Comparison of ENCODE assay signal across 12 mouse cellular contexts in genomic region chr6:38787811-38788509, GRCm38 (mm10).
A peak's percentile ranks its signal among the peaks of the same experiment; 100 is the strongest.
DNase-seq lines count a peak whose midpoint lies in the region; ATAC-seq and TF ChIP-seq lines count a peak whose summit lies in the region.
"Had no signal": no experiment of that assay in that cellular context is flagged by ENCODE, and none has a peak within 500 bp of the region (broad histone marks: within the 10 kb centered on the region; RNA-seq: fewer than 3 reads in every experiment).

No protein-coding gene starts in this region.

- no peak overlapping the region for H3K27ac ChIP-seq in heart, postnatal 0 days (ENCODE audit: low read depth)
- no peak overlapping the region for H3K27ac ChIP-seq in forebrain, embryonic 14.5 days (ENCODE audit: low read depth, low read length)
- no peak overlapping the region for H3K27ac ChIP-seq in hindbrain, embryonic 11.5 days (ENCODE audit: low read depth, low read length)
- H3K27ac ChIP-seq in hindbrain, embryonic 12.5 days = no peak overlapping the region

- H3K9ac ChIP-seq in heart, postnatal 0 days (replicated peaks; ENCODE audit: low read depth, low read length) = no peak overlapping the region
- H3K9ac ChIP-seq in forebrain, embryonic 14.5 days (ENCODE audit: low read length) = no peak overlapping the region
- no peak overlapping the region for H3K9ac ChIP-seq in hindbrain, embryonic 11.5 days (ENCODE audit: low read depth, low read length)
- H3K9ac ChIP-seq in hindbrain, embryonic 12.5 days = no peak overlapping the region

- no peak for TF ChIP-seq EP300 in heart, postnatal 0 days (IDR thresholded peaks at IDR 0.05; ENCODE audit: low read depth)

- no peaks in the 10 kb centered on the region for H3K9me3 ChIP-seq in heart, postnatal 0 days (replicated peaks; ENCODE audit: control insufficient read depth, low read length)
- H3K9me3 ChIP-seq in forebrain, embryonic 14.5 days (replicated peaks; ENCODE audit: control insufficient read depth, low read length) = no peaks in the 10 kb centered on the region
- H3K9me3 ChIP-seq in hindbrain, embryonic 11.5 days (ENCODE audit: control insufficient read depth, low read length) = no peaks in the 10 kb centered on the region
- H3K9me3 ChIP-seq in hindbrain, embryonic 12.5 days (replicated peaks) = no peaks in the 10 kb centered on the region

- no peaks in the 10 kb centered on the region for H3K36me3 ChIP-seq in heart, postnatal 0 days (replicated peaks; ENCODE audit: control insufficient read depth, insufficient read depth, low read length)
- 0 out of 2 replicates have a peak, but pooled peaks cover 4% of the 10 kb centered on the region for H3K36me3 ChIP-seq in forebrain, embryonic 14.5 days (ENCODE audit: control insufficient read depth, insufficient read depth, low read length)
- H3K36me3 ChIP-seq in hindbrain, embryonic 11.5 days (ENCODE audit: control insufficient read depth, insufficient read depth, low read length) = no peaks in the 10 kb centered on the region
- no peaks in the 10 kb centered on the region; the same call in 1 of the 2 replicates for H3K36me3 ChIP-seq in hindbrain, embryonic 12.5 days

- WGBS in heart, postnatal 0 days = 57% methylated on average over 6 of the region's 6 CpGs
- WGBS in forebrain, embryonic 14.5 days = 91% methylated on average over 6 of the region's 6 CpGs
- WGBS in hindbrain, embryonic 11.5 days = 91% methylated on average over 6 of the region's 6 CpGs
- 91% methylated on average over 6 of the region's 6 CpGs for WGBS in hindbrain, embryonic 12.5 days

- H3K4me2 ChIP-seq in heart, postnatal 0 days (ENCODE audit: low read depth, low read length) = no peak overlapping the region
- no peak overlapping the region for H3K4me2 ChIP-seq in forebrain, embryonic 14.5 days (ENCODE audit: low read length)
- H3K4me2 ChIP-seq in hindbrain, embryonic 11.5 days (replicated peaks; ENCODE audit: low read depth, low read length) = no peak overlapping the region
- no peak overlapping the region for H3K4me2 ChIP-seq in hindbrain, embryonic 12.5 days (replicated peaks)

- ATAC-seq in frontal cortex, adult (ENCODE audit: low TSS enrichment) = peak; percentile 66
- 0 out of 2 replicates have a peak, but pooled peaks have one; percentile 33 for ATAC-seq in heart, postnatal 0 days (ENCODE audit: insufficient read depth, low read depth)
- no peak for ATAC-seq in forebrain, embryonic 14.5 days
- no peak for ATAC-seq in hindbrain, embryonic 11.5 days (ENCODE audit: low FRiP score)
- no peak for ATAC-seq in hindbrain, embryonic 12.5 days (ENCODE audit: low FRiP score)

- TF ChIP-seq CTCF in heart, postnatal 0 days (IDR thresholded peaks at IDR 0.05; ENCODE audit: low read depth) = no peak

- no peak overlapping the region for H3K4me3 ChIP-seq in heart, postnatal 0 days (ENCODE audit: low read depth, low read length)
- H3K4me3 ChIP-seq in forebrain, embryonic 14.5 days (ENCODE audit: low read depth, low read length) = no peak overlapping the region
- H3K4me3 ChIP-seq in hindbrain, embryonic 11.5 days (ENCODE audit: low read depth, low read length) = no peak overlapping the region
- H3K4me3 ChIP-seq in hindbrain, embryonic 12.5 days = no peak overlapping the region

- no peaks in the 10 kb centered on the region for H3K27me3 ChIP-seq in heart, postnatal 0 days (ENCODE audit: control insufficient read depth, insufficient read depth, low read length)
- H3K27me3 ChIP-seq in forebrain, embryonic 14.5 days (replicated peaks; ENCODE audit: control insufficient read depth, insufficient read depth, low read length) = no peaks in the 10 kb centered on the region
- no peaks in the 10 kb centered on the region for H3K27me3 ChIP-seq in hindbrain, embryonic 11.5 days (ENCODE audit: control insufficient read depth, insufficient read depth, low read length)
- H3K27me3 ChIP-seq in hindbrain, embryonic 12.5 days = no peaks in the 10 kb centered on the region

- no peak for DNase-seq in frontal cortex, postnatal 10 days (ENCODE audit: low spot score in 2 of 2)
- peak; percentile 27 for DNase-seq in right cerebral cortex, postnatal 25 days
- DNase-seq in right cerebral cortex, postnatal 10 days (ENCODE audit: low spot score in 2 of 2) = no peak
- no peak for DNase-seq in heart, postnatal 0 days (ENCODE audit: low spot score)
- no peak for DNase-seq in forebrain, embryonic 14.5 days (ENCODE audit: low spot score)
- no peak for DNase-seq in hindbrain, embryonic 11.5 days (ENCODE audit: low spot score)
- DNase-seq: adrenal gland, postnatal 14 days; gastrocnemius, postnatal 10 days; layer of hippocampus, adult 9-11 months; thymus, postnatal 14 days had no signal

- H3K4me1 ChIP-seq in heart, postnatal 0 days (ENCODE audit: control insufficient read depth, insufficient read depth) = peaks cover 24% of the 10 kb centered on the region
- H3K4me1 ChIP-seq in forebrain, embryonic 14.5 days (ENCODE audit: control insufficient read depth, insufficient read depth, low read length) = 0 out of 2 replicates have a peak, but pooled peaks cover 3% of the 10 kb centered on the region
- no peaks in the 10 kb centered on the region for H3K4me1 ChIP-seq in hindbrain, embryonic 11.5 days (replicated peaks; ENCODE audit: control insufficient read depth, insufficient read depth, low read length)
- H3K4me1 ChIP-seq in hindbrain, embryonic 12.5 days = peaks cover 9% of the 10 kb centered on the region; the same call in 1 of the 2 replicates

Comparison
In these comparisons a context has a peak if more than half of its experiments do, and no peak if none do; other contexts are left out.
1. ATAC-seq: peak in frontal cortex, adult (single experiment) and heart, postnatal 0 days (single experiment); none in forebrain, embryonic 14.5 days (single experiment), hindbrain, embryonic 11.5 days (single experiment) and hindbrain, embryonic 12.5 days (single experiment).